Mouse (Mus musculus) mesoderm, embryonic 11.5 days (tissue): ENCODE measurements around the gene Vmn1r115.
"Not testable (repeated sequence)": the region's sequence is repeated elsewhere in the genome, so short reads cannot be mapped to it uniquely, and the experiment has no call there.

ENCODE experiments used
- DNase-seq: peaks from one replicate; pipeline ENCODE4 v3.0.0-alpha.2; 2012; ENCODE audit warnings: low read depth, low spot score

The Vmn1r115 gene

GRCm38 (mm10) chr7:20844885-20845284, at the start of gene Vmn1r115:
Vmn1r115 (minus strand) TSS chr7:20844985.
- DNase-seq: not testable (repeated sequence)

GRCm38 (mm10) chr7:20884021-20884420, 39.2 kb upstream of the Vmn1r115 start, which contains the start of gene Vmn1r117:
Vmn1r117 (minus strand) TSS chr7:20884121.
- DNase-seq: not testable (repeated sequence)

GRCm38 (mm10) chr7:20871956-20872355, 27.2 kb upstream of the Vmn1r115 start, which contains the start of gene Vmn1r116:
Vmn1r116 (plus strand) TSS chr7:20872256.
- not testable (repeated sequence) for DNase-seq

GRCm38 (mm10) chr7:20812086-20812485, 32.7 kb downstream of the Vmn1r115 start, which contains the start of gene Vmn1r114:
Vmn1r114 (minus strand) TSS chr7:20812186.
- not testable (repeated sequence) for DNase-seq
